Mouse (Mus musculus) heart, adult 2 months (tissue): ENCODE measurements around the gene Alpk3.

Experiments used
- CTCF ChIP-seq: fragments of 200-600 bp; IDR thresholded peaks from 2 replicates; pipeline ENCODE4 v1.8.1; 2022; ENCODE audit warnings: antibody characterized with exemption, mild to moderate bottlenecking, moderate library complexity
- POLR2A ChIP-seq: fragments of 200-500 bp; IDR thresholded peaks from 2 replicates; pipeline ENCODE4 v1.6.1; 2011; ENCODE audit warnings: mild to moderate bottlenecking, low read depth, low read length, control low read depth; ENCODE audit not compliant: insufficient read depth

DNA sequence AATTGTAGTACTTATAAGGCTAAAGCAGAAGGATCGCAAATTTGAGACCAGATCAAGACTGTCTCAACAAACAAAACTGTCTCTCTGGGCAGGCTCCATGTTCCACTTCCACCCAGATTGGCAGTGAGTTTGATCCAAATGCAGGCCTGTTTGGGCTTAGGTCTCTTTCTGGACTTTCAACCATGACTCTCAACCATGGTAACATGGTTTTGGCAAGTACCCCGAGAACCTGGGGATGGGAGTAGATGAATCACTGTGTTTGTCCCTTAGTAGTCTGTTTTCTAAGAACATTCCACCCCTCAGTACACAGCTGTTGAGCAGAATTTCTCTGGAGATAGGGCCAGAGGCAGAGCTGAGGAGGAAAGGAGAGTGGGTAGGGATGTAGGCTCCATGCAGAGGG lies 31.6 kb upstream of the Alpk3 start:
- no peak for TF ChIP-seq CTCF
- no peak for TF ChIP-seq POLR2A
